Mouse (Mus musculus) kidney, embryonic 15.5 days (tissue): ENCODE measurements around the gene Car11. TPM values are rescaled to one million over a fixed set of nuclear protein-coding genes. Genes with fewer than 3 reads are reported as not detected.
"Not testable (repeated sequence)": the region's sequence is repeated elsewhere in the genome, so short reads cannot be mapped to it uniquely, and the experiment has no call there.

ENCODE experiments used
- ATAC-seq: fragments of 200-750 bp; cut with Nextera tagmentation; replicated peaks from 2 replicates; pipeline ENCODE4 v1.8.0; 2017; ENCODE audit warnings: moderate TSS enrichment; ENCODE audit not compliant: low FRiP score
- H3K27ac ChIP-seq: fragments of 300-500 bp; sonication (generic); 2 replicates; pipeline ENCODE4 v1.5.1; 2015; ENCODE audit warnings: mild to moderate bottlenecking, inconsistent platforms
- H3K27me3 ChIP-seq: fragments of 300-500 bp; sonication (generic); 2 replicates; pipeline ENCODE4 v1.6.1; 2015; ENCODE audit warnings: inconsistent platforms
- H3K36me3 ChIP-seq: fragments of 300-500 bp; sonication (generic); 2 replicates; pipeline ENCODE4 v1.6.1; 2015; ENCODE audit warnings: inconsistent platforms
- H3K4me1 ChIP-seq: fragments of 300-500 bp; sonication (generic); 2 replicates; pipeline ENCODE4 v1.6.1; 2015; ENCODE audit warnings: inconsistent platforms
- H3K4me2 ChIP-seq: fragments of 300-500 bp; sonication (generic); 2 replicates; pipeline ENCODE4 v1.6.1; 2015; ENCODE audit warnings: moderate library complexity, mild to moderate bottlenecking, inconsistent platforms
- H3K4me3 ChIP-seq: fragments of 300-500 bp; sonication (generic); replicated peaks from 2 replicates; pipeline ENCODE4 v1.5.1; 2015; ENCODE audit warnings: mild to moderate bottlenecking, inconsistent platforms
- H3K9ac ChIP-seq: fragments of 300-500 bp; sonication (generic); 2 replicates; pipeline ENCODE4 v1.6.1; 2015; ENCODE audit warnings: mild to moderate bottlenecking, inconsistent platforms
- H3K9me3 ChIP-seq: fragments of 300-500 bp; sonication (generic); replicated peaks from 2 replicates; pipeline ENCODE4 v1.6.1; 2016; ENCODE audit warnings: inconsistent platforms
- WGBS: fragments of 180-500 bp; shearing (Covaris S2); methylation state at CpG from one replicate; pipeline ENCODE4 v1.1.7; 2015; ENCODE audit warnings: mixed read lengths; 5-methylcytosine and 5-hydroxymethylcytosine counted together
- polyA plus RNA-seq: library from polyadenylated mRNA; unstranded; fragments of >200 nt; fragmentation: Nextera tagmentation; extraction: Ambion mirVana; gene quantifications from 2 replicates; pipeline ENCODE4 v1.2.1, GENCODE M21; 2015

Car11 gene
- polyA plus RNA-seq, result 8.6 and 8.8 TPM in 2 replicates

GRCm38 (mm10) chr7:45699523-45700141, at the start of gene Car11:
Car11 (plus strand) TSS chr7:45699843.
- H3K9me3 ChIP-seq, result no peaks in the 10 kb centered on the region
- 2% methylated on average over 36 of the region's 36 CpGs for WGBS
- peak within 1 kb of the TSS; percentile 95 for H3K4me2 ChIP-seq
- H3K36me3 ChIP-seq, result no peaks in the 10 kb centered on the region
- H3K4me1 ChIP-seq, result peaks cover 40% of the 10 kb centered on the region
- H3K4me3 ChIP-seq, result peak within 1 kb of the TSS; percentile 50
- peaks cover 29% of the 10 kb centered on the region for H3K27me3 ChIP-seq
- no peak within 1 kb of the TSS for H3K27ac ChIP-seq
- ATAC-seq, result no peak
- H3K9ac ChIP-seq, result peak within 1 kb of the TSS; percentile 47

GRCm38 (mm10) chr7:45650484-45650883, 49.2 kb upstream of the Car11 start:
- H3K27me3 ChIP-seq, H3K4me3 ChIP-seq, H3K4me2 ChIP-seq, H3K27ac ChIP-seq, H3K4me1 ChIP-seq, H3K36me3 ChIP-seq, H3K9ac ChIP-seq, H3K9me3 ChIP-seq, ATAC-seq: not testable (repeated sequence)
- WGBS, result 94% methylated on average over 20 of the region's 20 CpGs

GRCm38 (mm10) chr7:45654424-45655047, 45.1 kb upstream of the Car11 start:
- peaks cover 5% of the 10 kb centered on the region; the same call in 1 of the 2 replicates for H3K4me1 ChIP-seq
- H3K27me3 ChIP-seq, result no peaks in the 10 kb centered on the region
- WGBS, result 38% methylated on average over 17 of the region's 17 CpGs
- no peaks in the 10 kb centered on the region; the same call in 1 of the 2 replicates for H3K9me3 ChIP-seq
- H3K4me2 ChIP-seq, result peak overlapping the region; percentile 47
- no peaks in the 10 kb centered on the region for H3K36me3 ChIP-seq
- H3K4me3 ChIP-seq, result no peak overlapping the region
- no peak for ATAC-seq
- no peak overlapping the region for H3K9ac ChIP-seq
- H3K27ac ChIP-seq, result no peak overlapping the region

GRCm38 (mm10) chr7:45660746-45661478, 38.7 kb upstream of the Car11 start:
- no peak overlapping the region for H3K27ac ChIP-seq
- no peak overlapping the region for H3K4me3 ChIP-seq
- 70% methylated on average over 11 of the region's 11 CpGs for WGBS
- H3K27me3 ChIP-seq, result no peaks in the 10 kb centered on the region
- no peak overlapping the region for H3K9ac ChIP-seq
- H3K36me3 ChIP-seq, result no peaks in the 10 kb centered on the region
- H3K4me2 ChIP-seq, result no peak overlapping the region
- peaks cover 28% of the 10 kb centered on the region for H3K4me1 ChIP-seq
- no peaks in the 10 kb centered on the region; the same call in 1 of the 2 replicates for H3K9me3 ChIP-seq
- ATAC-seq, result no peak

- peaks cover 33% of the 10 kb centered on the region for H3K4me1 ChIP-seq
- not testable (repeated sequence) for H3K4me2 ChIP-seq, H3K9ac ChIP-seq, H3K4me3 ChIP-seq, H3K27ac ChIP-seq, H3K9me3 ChIP-seq, H3K27me3 ChIP-seq, H3K36me3 ChIP-seq, ATAC-seq
- WGBS, result 94% methylated on average over 6 of the region's 6 CpGs
Measured at GRCm38 (mm10) chr7:45661702-45662101, 37.9 kb upstream of the Car11 start.

GRCm38 (mm10) chr7:45665303-45666138, 34.1 kb upstream of the Car11 start:
- H3K4me2 ChIP-seq, result 0 out of 2 replicates have a peak overlapping the region, but pooled peaks have one; percentile 5
- no peak overlapping the region for H3K9ac ChIP-seq
- H3K27me3 ChIP-seq, result no peaks in the 10 kb centered on the region
- no peak overlapping the region for H3K4me3 ChIP-seq
- no peaks in the 10 kb centered on the region for H3K36me3 ChIP-seq
- 53% methylated on average over 13 of the region's 13 CpGs for WGBS
- 0 out of 2 replicates have a peak overlapping the region, but pooled peaks have one; percentile 15 for H3K27ac ChIP-seq
- H3K9me3 ChIP-seq, result no peaks in the 10 kb centered on the region
- H3K4me1 ChIP-seq, result peaks cover 41% of the 10 kb centered on the region
- ATAC-seq, result 0 out of 2 replicates have a peak, but pooled peaks have one; percentile 25

- no peak for ATAC-seq
- Histone ChIP-seq H3K9ac (no peak within 1 kb of the TSS), H3K9me3 (no peaks in the 10 kb centered on the region), H3K27ac (0 out of 2 replicates have a peak within 1 kb of the TSS, but pooled peaks have one; percentile 15), H3K27me3 (no peaks in the 10 kb centered on the region), H3K36me3 (no peaks in the 10 kb centered on the region), H3K4me1 (peaks cover 39% of the 10 kb centered on the region), H3K4me3 (no peak within 1 kb of the TSS), H3K4me2 (0 out of 2 replicates have a peak within 1 kb of the TSS, but pooled peaks have one; percentile 5)
- 75% methylated on average over 7 of the region's 7 CpGs for WGBS
Measured at GRCm38 (mm10) chr7:45666161-45666560, 33.5 kb upstream of the Car11 start, which contains the start of gene Fut2. Fut2 (minus strand) TSS chr7:45666394.

- Histone ChIP-seq H3K4me3 (no peak overlapping the region), H3K27me3 (no peaks in the 10 kb centered on the region), H3K36me3 (no peaks in the 10 kb centered on the region), H3K27ac (no peak overlapping the region), H3K4me1 (peaks cover 39% of the 10 kb centered on the region), H3K9me3 (no peaks in the 10 kb centered on the region), H3K9ac (no peak overlapping the region), H3K4me2 (no peak overlapping the region)
- no peak for ATAC-seq
- 70% methylated on average over 14 of the region's 14 CpGs for WGBS
Measured at GRCm38 (mm10) chr7:45667761-45668160, 31.9 kb upstream of the Car11 start.

GRCm38 (mm10) chr7:45668921-45669320, 30.7 kb upstream of the Car11 start:
- Histone ChIP-seq H3K9me3 (no peaks in the 10 kb centered on the region), H3K36me3 (no peaks in the 10 kb centered on the region), H3K4me1 (peaks cover 33% of the 10 kb centered on the region), H3K4me3 (no peak overlapping the region), H3K9ac (no peak overlapping the region), H3K4me2 (no peak overlapping the region), H3K27me3 (no peaks in the 10 kb centered on the region), H3K27ac (no peak overlapping the region)
- ATAC-seq, result no peak
- WGBS, result 95% methylated on average over 9 of the region's 9 CpGs

- no peak for ATAC-seq
- H3K9ac ChIP-seq, result no peak overlapping the region
- no peaks in the 10 kb centered on the region for H3K27me3 ChIP-seq
- no peak overlapping the region for H3K27ac ChIP-seq
- H3K4me2 ChIP-seq, result no peak overlapping the region
- WGBS, result 64% methylated on average over 7 of the region's 7 CpGs
- no peak overlapping the region for H3K4me3 ChIP-seq
- H3K9me3 ChIP-seq, result no peaks in the 10 kb centered on the region
- H3K4me1 ChIP-seq, result peaks cover 20% of the 10 kb centered on the region
- H3K36me3 ChIP-seq, result no peaks in the 10 kb centered on the region
Measured at GRCm38 (mm10) chr7:45677627-45678295, 21.9 kb upstream of the Car11 start.

- no peak overlapping the region for H3K9ac ChIP-seq
- no peak overlapping the region for H3K27ac ChIP-seq
- no peak overlapping the region for H3K4me2 ChIP-seq
- no peaks in the 10 kb centered on the region for H3K27me3 ChIP-seq
- no peak for ATAC-seq
- no peaks in the 10 kb centered on the region for H3K36me3 ChIP-seq
- peaks cover 25% of the 10 kb centered on the region for H3K4me1 ChIP-seq
- H3K4me3 ChIP-seq, result no peak overlapping the region
- no peaks in the 10 kb centered on the region for H3K9me3 ChIP-seq
- WGBS, result 95% methylated on average over 14 of the region's 14 CpGs
Measured at GRCm38 (mm10) chr7:45678513-45678912, 21.1 kb upstream of the Car11 start.
